Mouse (Mus musculus): ENCODE results near the gene Fcmr.

Fcmr gene

DNA sequence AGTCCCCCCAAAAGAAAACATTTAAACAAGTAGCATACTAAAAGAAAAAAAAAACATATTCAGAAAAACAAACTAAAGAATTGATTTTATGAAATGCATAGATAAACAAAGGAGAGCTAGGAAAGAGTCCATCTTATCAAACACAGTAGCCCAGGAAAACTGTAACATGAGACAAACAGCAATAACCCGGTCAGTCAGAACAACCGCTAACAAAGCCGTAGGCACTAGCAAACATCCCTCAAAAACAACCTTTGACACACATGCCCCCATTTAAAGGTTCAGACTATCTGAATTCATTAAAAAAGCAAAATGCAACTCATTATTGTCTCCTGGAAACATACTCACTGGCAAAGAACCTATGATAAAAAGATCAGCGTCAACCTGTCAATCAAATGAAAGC, 8.0 kb upstream of the Fcmr start:
- in situ Hi-C loops (cut with MboI, MseI) = no loop called here

DNA sequence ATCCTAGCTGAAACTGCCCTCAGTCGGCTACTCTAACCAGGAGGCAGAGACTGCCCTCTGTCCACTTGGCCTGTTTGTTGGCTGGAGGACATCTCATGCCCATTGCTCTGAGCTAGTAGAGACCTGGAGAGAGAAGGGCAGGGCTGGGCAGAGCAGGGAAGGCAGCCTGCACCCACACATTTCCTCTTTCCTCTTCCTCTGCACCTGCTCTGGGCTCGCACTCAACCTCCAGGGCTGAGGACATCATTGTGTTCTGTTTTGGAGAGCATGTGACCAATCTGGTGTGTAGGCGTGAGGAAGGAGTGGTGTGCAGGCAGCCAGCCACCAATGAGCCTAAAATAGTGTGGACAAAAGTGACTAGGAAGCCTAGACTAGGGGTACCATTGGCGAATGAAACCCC, 1.2 kb upstream of the Fcmr start:
- in situ Hi-C loops (cut with MboI, MseI) = no loop called here

DNA sequence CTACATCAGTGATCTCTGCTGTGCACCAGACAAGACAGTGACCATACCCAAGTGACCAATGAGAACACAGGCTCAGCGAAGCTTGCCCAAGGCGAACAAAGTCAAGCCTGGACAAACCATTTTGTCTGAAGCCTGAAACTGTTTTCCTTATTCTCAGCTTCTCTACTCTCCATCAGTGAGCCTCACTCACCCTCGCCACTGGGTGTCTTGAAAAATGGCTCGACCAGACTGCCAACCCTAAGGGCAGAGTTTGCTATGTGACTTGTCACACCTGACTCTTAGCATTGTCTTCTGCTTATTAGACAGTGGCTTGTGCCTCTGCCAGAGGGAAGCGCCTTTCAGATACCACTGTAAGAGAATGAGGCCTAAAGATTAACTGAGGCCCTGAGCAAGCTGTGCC, 728 bp upstream of the Fcmr start:
- in situ Hi-C loops (cut with MboI, MseI) = no loop called here

DNA sequence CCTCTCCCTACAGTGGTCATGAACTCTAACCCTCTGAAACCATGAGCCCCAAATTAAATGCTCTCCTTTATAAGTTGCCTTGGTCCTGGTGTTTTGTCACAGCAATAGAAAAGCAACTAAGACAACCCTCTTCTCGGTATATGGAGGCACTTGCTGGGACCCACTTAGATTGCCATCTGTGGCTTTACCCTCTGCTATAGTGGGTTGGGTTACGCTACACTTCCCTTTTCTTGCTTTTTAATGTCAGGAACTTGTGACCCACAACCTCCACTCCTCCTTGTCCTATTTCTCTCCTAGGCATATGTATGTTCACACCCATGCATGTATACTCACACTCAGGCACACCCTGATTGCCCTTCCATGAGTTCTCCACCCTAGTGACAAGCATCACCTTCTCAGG, 7.4 kb downstream of the Fcmr start:
- in situ Hi-C loops (cut with MboI, MseI) = loop anchor here (5.0 kb wide), 1 partner anchor 184 kb away; no protein-coding TSS in a partner anchor

DNA sequence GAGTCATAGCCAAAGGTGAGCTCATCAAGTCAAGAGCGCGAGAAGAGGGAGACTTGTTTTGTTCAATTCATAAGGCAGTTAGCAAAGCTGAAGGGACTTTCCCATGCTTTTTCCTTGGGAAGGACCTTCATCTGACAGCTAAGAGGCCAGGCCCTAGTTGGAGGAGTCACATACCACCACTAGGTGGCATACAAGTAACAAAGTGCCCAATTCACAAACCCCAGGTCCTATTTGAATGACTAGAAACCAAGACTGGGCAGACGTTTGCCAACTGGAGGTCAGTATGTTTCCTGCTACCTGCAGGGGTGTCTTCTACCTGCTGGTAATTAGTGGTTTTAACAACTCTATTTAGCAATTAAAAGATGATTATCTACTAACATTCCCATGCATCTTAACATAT, 9.7 kb downstream of the Fcmr start:
- in situ Hi-C loops (cut with MboI, MseI) = no loop called here

DNA sequence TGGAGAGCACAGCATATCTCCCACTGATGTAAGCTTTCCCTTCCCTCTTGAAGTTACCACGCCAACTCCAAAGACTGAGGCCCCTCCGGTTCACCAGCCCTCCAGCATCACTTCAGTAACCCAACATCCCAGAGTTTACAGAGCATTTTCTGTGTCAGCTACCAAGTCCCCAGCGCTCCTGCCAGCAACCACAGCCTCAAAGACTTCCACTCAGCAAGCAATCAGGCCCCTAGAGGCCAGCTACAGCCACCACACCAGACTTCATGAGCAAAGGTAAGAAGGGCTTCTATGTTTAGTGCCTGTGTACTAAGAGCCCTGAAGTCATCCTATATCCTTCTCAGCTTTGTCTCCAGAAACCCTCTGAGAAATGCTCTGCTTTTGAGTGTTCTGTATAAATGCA, 10.4 kb downstream of the Fcmr start:
- in situ Hi-C loops (cut with MboI, MseI) = no loop called here

DNA sequence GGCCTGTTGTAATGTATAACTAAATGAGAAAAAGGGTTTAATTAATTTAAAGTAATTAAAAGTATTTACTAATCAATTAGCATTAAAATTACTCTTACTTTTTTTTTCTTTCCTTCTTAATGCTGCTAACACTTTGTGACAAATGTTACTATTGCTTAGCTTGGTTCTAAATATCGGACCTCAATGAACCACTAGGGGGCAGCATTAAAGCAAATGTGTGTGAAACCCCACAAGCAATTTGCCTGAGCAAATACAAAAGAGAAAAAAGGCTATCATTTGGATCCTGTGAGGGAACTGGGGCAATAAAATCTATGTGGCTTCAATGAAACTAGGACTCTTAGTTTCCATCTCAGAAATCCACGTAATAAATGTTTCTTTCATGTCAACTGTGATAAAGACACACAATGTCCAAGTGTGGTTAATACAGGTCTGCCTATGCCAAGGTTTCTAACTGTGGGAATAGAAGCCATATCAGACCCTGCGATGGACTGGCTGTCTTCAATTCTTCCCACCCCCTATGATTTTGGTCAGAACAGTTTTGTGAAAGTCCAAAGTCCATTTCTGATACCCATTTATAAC, 11.6 kb downstream of the Fcmr start:
- in situ Hi-C loops (cut with MboI, MseI) = no loop called here

DNA sequence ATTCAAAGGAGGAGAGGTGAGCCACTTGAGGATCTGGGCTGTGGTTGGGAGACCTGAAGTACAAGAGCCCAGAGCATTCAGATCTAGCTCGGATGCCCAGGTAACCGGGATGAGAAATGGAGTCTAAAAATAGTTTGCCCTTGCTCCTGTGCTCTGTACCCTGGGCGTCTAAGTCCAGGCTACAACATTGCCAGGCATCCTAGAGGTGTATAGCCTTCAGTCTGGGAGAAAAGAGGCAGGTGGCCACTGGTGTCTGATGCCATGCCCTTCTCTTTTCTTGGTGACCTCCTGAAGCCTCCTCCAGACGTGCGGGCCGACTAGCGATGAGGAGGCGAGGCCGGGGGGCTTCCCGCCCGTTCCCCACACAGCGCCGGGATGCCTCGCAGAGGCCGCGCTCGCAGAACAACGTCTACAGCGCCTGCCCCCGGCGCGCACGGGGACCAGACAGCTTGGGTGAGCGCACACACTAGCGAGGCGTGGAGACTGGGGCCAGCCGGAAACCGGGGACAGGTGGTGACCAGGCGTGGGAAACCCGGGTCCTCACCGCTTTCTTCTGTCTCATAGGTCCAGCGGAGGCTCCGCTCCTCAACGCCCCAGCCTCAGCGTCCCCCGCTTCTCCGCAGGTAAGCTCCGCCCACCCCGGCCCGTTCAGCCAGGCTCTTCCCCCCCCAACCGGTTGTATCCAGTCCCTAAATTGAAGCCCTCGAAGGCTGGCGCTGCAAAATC, 12.6 kb downstream of the Fcmr start:
- in situ Hi-C loops (cut with MboI, MseI) = no loop called here

DNA sequence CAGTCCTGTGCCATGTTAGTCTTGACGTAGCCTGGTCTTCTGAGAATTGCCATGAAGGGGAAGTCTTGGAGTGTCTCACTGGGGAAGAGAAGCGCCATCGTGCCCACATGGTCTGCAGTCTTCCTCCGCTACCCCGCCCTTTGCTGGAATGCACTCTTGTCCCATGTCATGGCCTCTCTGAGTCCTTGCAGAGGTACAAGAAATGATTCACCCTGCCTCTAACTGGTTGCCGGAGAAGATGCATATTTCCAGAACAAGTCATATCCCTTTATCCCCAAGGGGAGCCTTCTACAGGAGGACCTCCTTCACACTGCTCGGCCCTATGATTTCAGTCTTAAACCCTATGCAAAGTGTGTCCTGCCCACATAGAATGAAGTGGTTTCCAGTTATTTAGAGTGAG, 14.5 kb downstream of the Fcmr start:
- in situ Hi-C loops (cut with MboI, MseI) = loop anchor here (5.0 kb wide), 1 partner anchor 92 kb away; no protein-coding TSS in a partner anchor

DNA sequence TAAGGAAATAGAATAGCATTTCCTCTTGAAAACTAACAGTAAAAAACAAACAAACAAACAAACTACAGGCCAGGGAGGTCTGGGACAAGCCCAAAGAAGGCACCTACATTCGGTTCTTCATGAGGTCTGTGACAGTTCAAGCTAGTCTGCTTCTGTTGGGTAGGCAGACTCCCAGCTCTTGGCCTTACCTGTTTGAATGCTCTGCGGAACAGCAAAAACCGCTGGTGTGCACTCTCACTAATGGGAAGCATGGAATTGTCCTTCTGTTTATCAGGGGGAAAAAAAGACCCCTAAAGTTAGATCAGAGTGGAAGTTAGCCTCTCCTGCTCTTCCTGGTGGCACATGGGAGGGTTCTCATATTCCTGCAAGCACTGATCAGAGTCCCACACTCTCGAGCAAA, 17.7 kb downstream of the Fcmr start:
- in situ Hi-C loops (cut with MboI, MseI) = loop anchor here (5.0 kb wide), 1 partner anchor 89 kb away; no protein-coding TSS in a partner anchor

DNA sequence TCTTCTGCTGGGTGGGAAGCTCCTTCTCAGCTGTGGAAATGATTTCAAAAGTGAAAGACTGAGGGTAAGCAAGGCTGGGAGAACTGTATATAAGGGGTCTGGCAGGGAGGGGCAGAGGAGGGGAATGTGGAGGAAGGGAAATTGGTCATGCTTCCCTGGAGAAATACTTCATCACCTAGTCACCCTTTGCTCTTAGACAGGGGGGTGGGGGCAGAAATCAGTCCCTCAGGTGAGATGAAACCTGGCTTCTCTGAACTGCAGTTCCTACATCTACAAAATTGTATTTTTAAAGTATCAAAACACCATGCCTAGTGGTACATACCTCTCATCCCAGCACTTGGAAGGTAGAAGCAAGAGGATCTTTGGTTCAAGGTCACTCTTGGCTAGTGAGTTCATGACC, 21.9 kb downstream of the Fcmr start, which contains the start of gene Il24:
Il24 (minus strand) TSS at position 101 of the 400 bp plus-strand sequence.
- in situ Hi-C loops (cut with MboI, MseI) = no loop called here

DNA sequence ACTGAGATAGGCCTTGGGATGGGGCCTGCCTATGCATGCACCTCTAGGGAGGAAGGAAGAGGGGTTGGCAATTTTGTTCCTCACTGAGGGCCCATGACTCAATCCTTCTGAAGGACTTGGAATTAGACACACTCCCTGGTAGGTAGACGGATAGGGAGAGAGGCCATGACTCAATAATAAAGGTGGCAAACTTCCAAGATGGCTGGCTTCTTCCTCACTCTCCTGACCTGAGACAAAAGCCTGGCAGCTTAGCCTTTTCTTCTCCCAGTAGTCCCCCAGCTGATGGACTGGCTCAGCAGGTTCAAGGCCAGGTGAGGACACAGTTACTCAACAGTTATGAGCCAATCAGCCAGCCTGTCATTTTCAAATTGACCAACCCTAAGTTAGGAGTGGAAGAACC, 27.0 kb downstream of the Fcmr start:
- in situ Hi-C loops (cut with MboI, MseI) = loop anchor here (10.0 kb wide), 1 partner anchor 1968 kb away; no protein-coding TSS in a partner anchor

DNA sequence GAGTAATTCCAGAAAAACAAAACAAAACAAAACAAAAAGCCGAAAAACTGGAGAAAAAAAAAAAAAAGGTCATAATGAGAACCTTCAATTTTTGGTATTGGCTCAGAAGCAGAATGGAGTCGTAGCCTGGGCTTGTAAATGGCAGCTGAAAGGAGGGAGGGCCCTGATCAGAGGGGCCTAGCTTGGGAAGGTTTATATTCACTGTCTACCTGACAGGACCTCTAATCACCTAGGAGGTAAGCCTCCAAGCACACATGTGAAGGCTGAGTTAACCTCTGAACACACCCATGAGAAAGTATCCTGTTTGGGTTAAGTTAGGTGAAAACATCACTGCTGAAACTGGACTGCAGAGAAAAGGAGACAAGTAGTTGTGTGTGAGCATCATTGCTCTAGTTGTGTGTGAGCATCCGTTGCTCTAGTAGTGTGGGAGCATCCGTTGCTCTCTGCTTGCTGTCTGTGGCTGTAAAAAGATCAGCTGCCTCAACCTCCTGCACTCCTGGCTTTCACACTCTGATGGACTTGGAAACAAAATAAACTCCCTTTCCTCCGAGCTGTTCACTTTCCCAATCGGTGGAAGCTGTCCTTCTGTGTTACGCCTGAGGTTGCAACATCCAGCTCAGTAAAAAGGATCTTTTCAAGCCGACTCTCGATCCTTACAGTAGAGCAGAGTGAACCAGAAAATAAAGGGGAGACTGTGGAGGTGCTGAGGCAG, 28.0 kb downstream of the Fcmr start:
- in situ Hi-C loops (cut with MboI, MseI) = loop anchor here (10.0 kb wide), 1 partner anchor 1969 kb away; no protein-coding TSS in a partner anchor

DNA sequence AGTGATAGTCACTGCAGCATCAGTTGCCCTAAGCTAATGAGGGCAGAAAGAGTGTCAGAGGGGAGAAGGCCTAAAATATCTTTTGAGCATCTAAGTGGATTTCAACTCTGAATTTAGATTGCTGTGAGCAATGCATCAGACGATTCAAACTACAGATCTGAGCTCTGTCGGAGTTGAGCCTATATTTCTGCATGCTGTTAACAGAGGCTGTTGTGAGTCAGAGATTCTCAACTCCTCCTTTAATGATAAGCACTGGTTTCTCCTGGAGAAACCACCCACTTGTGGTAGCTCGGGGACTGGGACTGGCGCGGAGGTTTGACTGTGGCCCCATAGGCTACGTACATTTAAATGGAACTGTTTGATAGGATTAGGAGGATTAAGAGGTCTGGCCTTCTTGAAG, 29.0 kb downstream of the Fcmr start:
- in situ Hi-C loops (cut with MboI, MseI) = loop anchor here (10.0 kb wide), 1 partner anchor 1970 kb away; no protein-coding TSS in a partner anchor

DNA sequence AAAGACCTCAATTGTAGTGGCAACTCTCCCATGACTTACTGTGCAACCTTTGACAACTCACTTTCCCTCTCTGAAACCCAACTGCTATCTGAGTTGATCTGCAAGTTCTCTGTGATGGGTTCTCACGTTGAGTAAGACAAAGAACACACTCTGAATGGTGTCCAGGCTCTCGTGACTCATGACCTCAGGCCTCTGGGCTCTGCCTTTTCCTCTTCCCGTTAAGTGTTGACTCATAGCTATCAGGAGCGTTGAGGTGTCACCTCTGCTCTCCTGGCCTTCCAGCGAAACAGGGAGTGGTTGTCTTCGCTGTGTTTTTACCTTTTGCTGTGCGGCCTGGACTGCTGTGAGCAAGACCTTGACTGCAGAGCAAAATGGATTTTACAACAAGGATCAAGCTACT, 37.0 kb downstream of the Fcmr start:
- in situ Hi-C loops (cut with MboI, MseI) = no loop called here

DNA sequence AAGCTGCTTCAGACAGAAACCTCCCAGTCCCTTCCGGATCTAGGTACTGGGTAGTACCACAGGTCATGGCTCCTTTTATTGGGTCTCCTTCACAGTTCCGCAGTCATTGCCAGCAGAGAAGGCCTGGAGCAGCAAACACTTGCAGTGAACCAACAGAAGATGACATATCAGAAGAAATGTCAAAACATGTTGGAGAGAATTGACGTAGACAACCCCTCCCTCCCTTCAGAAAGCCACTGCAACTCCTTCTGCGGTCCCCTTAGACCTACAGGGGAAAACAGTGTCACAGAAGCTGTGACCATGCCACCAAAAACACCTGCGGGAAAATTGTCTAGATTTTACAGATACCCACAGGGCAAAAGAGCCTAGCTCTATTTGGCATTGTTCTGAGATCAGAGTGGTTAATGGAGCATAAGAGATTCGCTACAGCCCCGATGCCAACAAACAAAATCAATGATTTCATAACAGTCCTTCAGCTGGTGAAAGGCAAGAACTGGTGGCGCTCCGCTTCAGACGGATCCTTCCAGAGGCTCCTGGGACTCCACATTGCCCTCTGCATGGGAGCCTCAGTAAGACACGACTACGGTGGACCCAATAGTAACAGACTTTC, 46.0 kb downstream of the Fcmr start, which contains the start of gene Il20:
Il20 (minus strand) TSS at position 51 of the 610 bp plus-strand sequence.
- in situ Hi-C loops (cut with MboI, MseI) = no loop called here

DNA sequence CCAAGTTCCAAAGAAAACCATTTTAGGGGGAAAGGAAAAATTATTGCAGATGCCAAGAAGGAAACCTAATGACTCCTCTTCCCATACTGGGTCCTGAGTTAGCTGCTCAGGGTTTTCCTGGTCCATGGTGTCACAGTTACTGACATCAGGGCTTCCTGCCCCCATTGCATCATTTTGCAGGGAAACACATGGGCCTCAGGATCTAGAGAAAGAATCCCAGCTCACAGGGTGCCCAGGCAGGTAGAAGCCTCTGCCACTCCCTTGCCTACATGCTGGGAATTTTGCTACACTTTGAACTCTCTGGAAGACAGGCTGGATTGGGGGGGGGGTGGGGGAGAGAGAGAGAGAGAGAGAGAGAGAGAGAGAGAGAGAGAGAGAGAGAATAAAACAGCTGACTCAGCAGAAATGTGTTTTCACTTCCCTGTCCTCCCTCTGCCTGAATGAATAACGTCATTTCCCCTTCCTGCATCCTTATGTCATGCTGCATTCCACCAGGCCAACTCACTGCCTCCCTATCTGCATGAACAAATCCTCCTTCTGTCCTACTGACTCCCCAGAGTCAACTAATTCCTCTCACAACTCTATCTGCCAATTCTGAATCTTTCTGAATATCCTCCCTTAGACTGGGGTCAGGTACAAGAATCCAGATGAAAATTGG, 53.0 kb downstream of the Fcmr start:
- in situ Hi-C loops (cut with MboI, MseI) = no loop called here

DNA sequence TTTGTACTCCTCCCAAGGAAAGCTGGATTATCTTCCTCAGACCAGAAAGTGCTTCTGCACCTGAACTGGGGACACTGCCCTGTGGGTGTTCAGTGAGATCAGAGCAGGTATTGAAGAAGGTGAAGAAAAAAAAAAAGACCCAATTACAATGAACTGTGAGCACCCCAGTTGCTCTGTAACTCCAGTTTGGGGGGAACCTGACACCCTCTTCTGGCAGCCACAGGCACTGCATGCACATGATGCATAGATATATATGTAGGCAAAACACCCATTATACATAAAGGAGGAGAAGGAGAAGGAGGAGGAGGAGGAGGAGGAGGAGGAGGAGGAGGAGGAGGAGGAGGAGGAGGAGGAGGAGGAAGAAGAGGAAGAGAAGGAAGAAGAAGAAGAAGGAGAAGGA, 61.0 kb downstream of the Fcmr start:
- in situ Hi-C loops (cut with MboI, MseI) = loop anchor here (25.0 kb wide), 1 partner anchor 1361 kb away; the partner anchor contains the start of gene Klhdc8a

Measured in T-helper 2 cell (primary cell).